Mouse (Mus musculus) midbrain, embryonic 11.5 days (tissue): ENCODE results near the gene Slc22a5. TPM values are rescaled to one million over a fixed set of nuclear protein-coding genes. Genes with fewer than 3 reads are reported as not detected.

Experiments used
- ATAC-seq: fragments of 200-750 bp; cut with Nextera tagmentation; 2 replicates; pipeline ENCODE4 v1.8.0; 2017; ENCODE audit warnings: moderate TSS enrichment, moderate library complexity; ENCODE audit not compliant: low FRiP score
- DNase-seq: peaks from one replicate; pipeline ENCODE4 v3.0.0; 2015; ENCODE audit warnings: low spot score; ENCODE audit errors: missing footprints
- H3K27ac ChIP-seq: fragments of 300-500 bp; sonication (generic); 2 replicates; pipeline ENCODE4 v1.5.1; 2014; ENCODE audit warnings: low read depth, low read length
- H3K27me3 ChIP-seq: fragments of 300-500 bp; sonication (generic); 2 replicates; pipeline ENCODE4 v1.6.1; 2014; ENCODE audit warnings: mild to moderate bottlenecking, low read length, moderate library complexity, mixed read lengths; ENCODE audit not compliant: control insufficient read depth, insufficient read depth
- H3K36me3 ChIP-seq: fragments of 300-500 bp; sonication (generic); 2 replicates; pipeline ENCODE4 v1.6.1; 2014; ENCODE audit warnings: mild to moderate bottlenecking, low read length, moderate library complexity, mixed read lengths; ENCODE audit not compliant: control insufficient read depth, insufficient read depth
- H3K4me1 ChIP-seq: fragments of 300-500 bp; sonication (generic); 2 replicates; pipeline ENCODE4 v1.6.1; 2014; ENCODE audit warnings: low read length; ENCODE audit not compliant: control insufficient read depth, insufficient read depth
- H3K4me2 ChIP-seq: fragments of 300-500 bp; sonication (generic); 2 replicates; pipeline ENCODE4 v1.6.1; 2014; ENCODE audit warnings: mild to moderate bottlenecking, moderate library complexity
- H3K4me3 ChIP-seq: fragments of 300-500 bp; sonication (generic); 2 replicates; pipeline ENCODE4 v1.5.1; 2014; ENCODE audit warnings: low read depth, low read length
- H3K9ac ChIP-seq: fragments of 300-500 bp; sonication (generic); 2 replicates; pipeline ENCODE4 v1.6.1; 2014; ENCODE audit warnings: low read length
- H3K9me3 ChIP-seq: fragments of 300-500 bp; sonication (generic); 2 replicates; pipeline ENCODE4 v1.6.1; 2016; ENCODE audit warnings: low read length; ENCODE audit not compliant: control insufficient read depth
- WGBS: fragments of 180-500 bp; shearing (Covaris S2); extraction: QIAGEN DNeasy Blood & Tissue Kit; methylation state at CpG from one replicate; pipeline ENCODE4 v1.1.7; 2014; 5-methylcytosine and 5-hydroxymethylcytosine counted together
- polyA plus RNA-seq: library from polyadenylated mRNA; unstranded; fragments of >200 nt; fragmentation: Nextera tagmentation; extraction: Ambion mirVana; gene quantifications from 2 replicates; pipeline ENCODE4 v1.2.1, GENCODE M21; 2014

The Slc22a5 gene
- polyA plus RNA-seq, 1 experiment from 2014 or later, result 7.9 TPM

GRCm38 (mm10) chr11:53835379-53836010, 56.0 kb downstream of the Slc22a5 start:
- no peaks in the 10 kb centered on the region for H3K9me3 ChIP-seq
- DNase-seq, result no peak
- H3K27ac ChIP-seq, result no peak overlapping the region
- no peaks in the 10 kb centered on the region for H3K27me3 ChIP-seq
- H3K4me2 ChIP-seq, result no peak overlapping the region
- H3K9ac ChIP-seq, result no peak overlapping the region
- H3K4me3 ChIP-seq, result no peak overlapping the region
- H3K36me3 ChIP-seq, result no peaks in the 10 kb centered on the region
- no peaks in the 10 kb centered on the region for H3K4me1 ChIP-seq
- no peak for ATAC-seq
- 91% methylated on average over 4 of the region's 4 CpGs for WGBS

GRCm38 (mm10) chr11:53825409-53825808, 66.1 kb downstream of the Slc22a5 start:
- H3K4me1 ChIP-seq, result no peaks in the 10 kb centered on the region
- no peak overlapping the region for H3K27ac ChIP-seq
- no peak overlapping the region for H3K9ac ChIP-seq
- H3K4me3 ChIP-seq, result no peak overlapping the region
- no peaks in the 10 kb centered on the region for H3K36me3 ChIP-seq
- H3K9me3 ChIP-seq, result no peaks in the 10 kb centered on the region
- 93% methylated on average over 4 of the region's 4 CpGs for WGBS
- no peaks in the 10 kb centered on the region for H3K27me3 ChIP-seq
- DNase-seq (no peak), ATAC-seq (no peak)
- no peak overlapping the region for H3K4me2 ChIP-seq

GRCm38 (mm10) chr11:53821945-53822338, 69.5 kb downstream of the Slc22a5 start:
- no peaks in the 10 kb centered on the region for H3K9me3 ChIP-seq
- H3K9ac ChIP-seq, result no peak overlapping the region
- 93% methylated on average over 3 of the region's 3 CpGs for WGBS
- H3K27ac ChIP-seq, result no peak overlapping the region
- DNase-seq (no peak), ATAC-seq (no peak)
- no peak overlapping the region for H3K4me3 ChIP-seq
- H3K4me2 ChIP-seq, result no peak overlapping the region
- H3K4me1 ChIP-seq, result no peaks in the 10 kb centered on the region
- no peaks in the 10 kb centered on the region for H3K27me3 ChIP-seq
- H3K36me3 ChIP-seq, result no peaks in the 10 kb centered on the region

- Histone ChIP-seq H3K4me1 (no peaks in the 10 kb centered on the region), H3K9ac (no peak overlapping the region), H3K36me3 (no peaks in the 10 kb centered on the region), H3K9me3 (no peaks in the 10 kb centered on the region), H3K4me2 (no peak overlapping the region), H3K4me3 (no peak overlapping the region), H3K27me3 (no peaks in the 10 kb centered on the region), H3K27ac (no peak overlapping the region)
- 82% methylated on average over 11 of the region's 11 CpGs for WGBS
- ATAC-seq (no peak), DNase-seq (no peak)
These were observed 70.1 kb downstream of the Slc22a5 start for GRCm38 (mm10) chr11:53821230-53821944.

GRCm38 (mm10) chr11:53820516-53821170, 70.8 kb downstream of the Slc22a5 start:
- no peak overlapping the region for H3K4me2 ChIP-seq
- DNase-seq (no peak), ATAC-seq (no peak)
- H3K4me1 ChIP-seq, result no peaks in the 10 kb centered on the region
- no peaks in the 10 kb centered on the region for H3K36me3 ChIP-seq
- H3K9me3 ChIP-seq, result no peaks in the 10 kb centered on the region
- WGBS, result 88% methylated on average over 13 of the region's 13 CpGs
- H3K27ac ChIP-seq, result no peak overlapping the region
- H3K4me3 ChIP-seq, result no peak overlapping the region
- no peaks in the 10 kb centered on the region for H3K27me3 ChIP-seq
- no peak overlapping the region for H3K9ac ChIP-seq

- 90% methylated on average over 6 of the region's 6 CpGs for WGBS
- no peak overlapping the region for H3K9ac ChIP-seq
- DNase-seq, result no peak
- no peaks in the 10 kb centered on the region for H3K27me3 ChIP-seq
- H3K27ac ChIP-seq, result no peak overlapping the region
- H3K4me2 ChIP-seq, result no peak overlapping the region
- no peaks in the 10 kb centered on the region for H3K36me3 ChIP-seq
- H3K4me3 ChIP-seq, result no peak overlapping the region
- no peak for ATAC-seq
- H3K9me3 ChIP-seq, result no peaks in the 10 kb centered on the region
- H3K4me1 ChIP-seq, result no peaks in the 10 kb centered on the region
These were observed 71.9 kb downstream of the Slc22a5 start for GRCm38 (mm10) chr11:53819511-53819910.

- 53% methylated on average over 6 of the region's 6 CpGs for WGBS
- no peak for ATAC-seq
These were observed 72.7 kb downstream of the Slc22a5 start for GRCm38 (mm10) chr11:53818794-53819193.

GRCm38 (mm10) chr11:53816841-53817375, 74.6 kb downstream of the Slc22a5 start:
- H3K27ac ChIP-seq, result no peak overlapping the region
- no peak for ATAC-seq
- no peak overlapping the region for H3K9ac ChIP-seq
- DNase-seq, result no peak
- H3K4me2 ChIP-seq, result no peak overlapping the region
- no peaks in the 10 kb centered on the region for H3K27me3 ChIP-seq
- no peaks in the 10 kb centered on the region for H3K9me3 ChIP-seq
- no peaks in the 10 kb centered on the region for H3K4me1 ChIP-seq
- H3K36me3 ChIP-seq, result no peaks in the 10 kb centered on the region
- 91% methylated on average over 5 of the region's 5 CpGs for WGBS
- H3K4me3 ChIP-seq, result no peak overlapping the region

More at GRCm38 (mm10) chr11:53818794-53819193, 72.7 kb downstream of the Slc22a5 start:
- no peak overlapping the region for H3K9ac ChIP-seq
- H3K4me2 ChIP-seq, result no peak overlapping the region
- no peaks in the 10 kb centered on the region for H3K27me3 ChIP-seq
- no peaks in the 10 kb centered on the region for H3K36me3 ChIP-seq
- H3K4me1 ChIP-seq, result no peaks in the 10 kb centered on the region
- no peak for DNase-seq
- H3K4me3 ChIP-seq, result no peak overlapping the region
- no peaks in the 10 kb centered on the region for H3K9me3 ChIP-seq
- no peak overlapping the region for H3K27ac ChIP-seq

GRCm38 (mm10) chr11:53814810-53815209, 76.7 kb downstream of the Slc22a5 start:
- Histone ChIP-seq H3K27ac (no peak overlapping the region), H3K4me2 (no peak overlapping the region), H3K36me3 (no peaks in the 10 kb centered on the region), H3K9ac (no peak overlapping the region), H3K4me1 (no peaks in the 10 kb centered on the region), H3K9me3 (no peaks in the 10 kb centered on the region), H3K4me3 (no peak overlapping the region), H3K27me3 (no peaks in the 10 kb centered on the region)
- DNase-seq, result no peak
- WGBS, result 78% methylated on average over 3 of the region's 3 CpGs
- ATAC-seq, result no peak
